Mouse (Mus musculus) heart, postnatal 4 days (tissue): ENCODE data around the gene 4921511M17Rik. TPM values are rescaled to one million over a fixed set of nuclear protein-coding genes. Genes with fewer than 3 reads are reported as not detected.
"Not testable (repeated sequence)": the region's sequence is repeated elsewhere in the genome, so short reads cannot be mapped to it uniquely, and the experiment has no call there.

Experiments used
- DNase-seq: peaks from one replicate; pipeline ENCODE4 v3.0.0; 2021
- total RNA-seq, 2 experiments: library from RNA; stranded (reverse); gene quantifications; 2 replicates each; pipeline ENCODE4 v1.2.3; 2021

4921511M17Rik gene
- total RNA-seq = not detected

DNA sequence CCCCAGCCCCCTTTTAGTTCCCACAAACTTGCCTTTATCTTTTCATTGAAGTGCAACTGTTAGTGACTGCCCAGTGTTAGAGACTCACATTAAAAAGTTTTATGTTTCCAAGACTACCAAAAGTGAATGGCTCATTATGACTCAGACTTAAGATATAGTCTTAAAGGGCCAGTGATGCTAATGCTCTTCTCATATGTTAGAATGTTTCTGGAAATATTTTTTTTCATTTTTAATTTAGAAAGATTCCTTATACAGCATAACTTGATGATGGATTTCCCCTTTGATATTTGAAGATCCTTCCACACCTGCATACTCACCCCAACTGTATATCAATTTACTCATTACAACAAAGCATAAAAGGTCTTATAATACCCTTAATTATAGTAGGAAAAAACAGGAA is at the start of gene 4921511M17Rik:
Gene 4921511M17Rik, minus strand, starts transcription at position 101 of the 400 bp plus-strand sequence.
- not testable (repeated sequence) for DNase-seq

DNA sequence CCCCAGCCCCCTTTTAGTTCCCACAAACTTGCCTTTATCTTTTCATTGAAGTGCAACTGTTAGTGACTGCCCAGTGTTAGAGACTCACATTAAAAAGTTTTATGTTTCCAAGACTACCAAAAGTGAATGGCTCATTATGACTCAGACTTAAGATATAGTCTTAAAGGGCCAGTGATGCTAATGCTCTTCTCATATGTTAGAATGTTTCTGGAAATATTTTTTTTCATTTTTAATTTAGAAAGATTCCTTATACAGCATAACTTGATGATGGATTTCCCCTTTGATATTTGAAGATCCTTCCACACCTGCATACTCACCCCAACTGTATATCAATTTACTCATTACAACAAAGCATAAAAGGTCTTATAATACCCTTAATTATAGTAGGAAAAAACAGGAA is 21.3 kb upstream of the 4921511M17Rik start, which contains the start of gene Gm10057:
Gene Gm10057, minus strand, starts transcription at position 101 of the 400 bp plus-strand sequence.
- DNase-seq = not testable (repeated sequence)

DNA sequence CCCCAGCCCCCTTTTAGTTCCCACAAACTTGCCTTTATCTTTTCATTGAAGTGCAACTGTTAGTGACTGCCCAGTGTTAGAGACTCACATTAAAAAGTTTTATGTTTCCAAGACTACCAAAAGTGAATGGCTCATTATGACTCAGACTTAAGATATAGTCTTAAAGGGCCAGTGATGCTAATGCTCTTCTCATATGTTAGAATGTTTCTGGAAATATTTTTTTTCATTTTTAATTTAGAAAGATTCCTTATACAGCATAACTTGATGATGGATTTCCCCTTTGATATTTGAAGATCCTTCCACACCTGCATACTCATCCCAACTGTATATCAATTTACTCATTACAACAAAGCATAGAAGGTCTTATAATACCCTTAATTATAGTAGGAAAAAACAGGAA is 21.1 kb downstream of the 4921511M17Rik start, which contains the start of gene Samt1:
Gene Samt1, minus strand, starts transcription at position 101 of the 400 bp plus-strand sequence.
- DNase-seq = not testable (repeated sequence)

DNA sequence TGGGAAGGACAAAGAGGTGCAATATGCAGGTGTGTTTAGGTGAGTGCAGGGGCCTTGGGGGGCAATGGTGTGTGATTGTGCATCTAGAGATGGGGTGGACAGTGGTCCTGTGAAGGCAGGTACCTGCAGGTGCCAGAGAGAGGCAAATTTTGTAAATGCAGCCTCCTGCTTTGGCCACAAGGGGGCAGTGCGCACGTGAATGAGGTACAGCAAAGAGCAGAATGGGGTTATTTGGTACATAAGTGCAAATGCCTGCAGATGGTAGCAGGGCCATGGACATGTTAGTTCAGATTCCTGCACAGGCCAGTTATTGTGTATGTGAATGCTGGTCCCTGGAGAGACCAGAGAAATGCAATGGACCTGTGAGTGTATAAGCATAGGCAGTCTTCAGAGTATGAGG is 56.7 kb downstream of the 4921511M17Rik start:
- not testable (repeated sequence) for DNase-seq

DNA sequence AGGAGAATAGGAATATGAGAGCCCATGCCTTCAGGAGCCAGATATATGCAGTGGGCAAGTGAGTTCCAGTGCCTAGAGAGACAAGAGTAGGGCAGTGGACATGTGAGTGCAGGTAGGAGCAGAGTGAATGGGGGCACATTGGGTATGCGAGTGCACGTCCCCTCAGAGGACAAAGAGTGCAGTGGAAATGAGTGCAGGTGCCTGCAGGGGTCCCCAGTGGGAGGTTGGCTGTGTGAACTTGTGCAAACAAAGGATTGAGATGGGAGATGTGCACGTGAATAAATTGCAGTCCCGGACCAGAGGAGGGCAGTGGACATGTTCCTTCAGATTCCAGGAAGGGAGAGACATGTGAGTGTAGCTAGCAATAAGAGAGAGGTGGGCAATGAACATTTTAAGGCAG is 57.2 kb downstream of the 4921511M17Rik start:
- not testable (repeated sequence) for DNase-seq

DNA sequence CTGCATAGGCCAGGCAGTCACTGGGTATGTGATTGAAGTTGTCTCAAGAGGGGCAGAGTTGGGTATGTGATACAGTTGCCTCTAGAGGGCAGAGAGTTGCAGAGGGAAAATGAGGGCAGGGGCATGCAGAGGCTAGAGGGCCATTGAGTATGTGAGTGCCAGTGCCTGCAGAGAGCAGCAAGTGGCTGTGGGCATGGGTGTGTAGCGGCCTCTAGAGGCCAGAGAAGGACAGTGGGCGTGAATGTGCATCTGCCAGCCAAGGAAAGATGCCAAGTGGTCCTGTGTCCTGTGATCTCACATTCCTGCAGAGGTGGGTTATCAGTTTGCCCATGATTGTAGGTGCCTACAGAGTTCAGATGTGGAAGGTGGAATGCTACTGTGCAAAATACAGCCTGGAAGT is 59.2 kb downstream of the 4921511M17Rik start:
- no peak for DNase-seq

Other genes starting within 250 kb of the 4921511M17Rik start
- gene Spin2c, start 201.6 kb downstream of the 4921511M17Rik start, total RNA-seq = 1 to 10 TPM in 1 of 2 experiments, under 1 TPM in 1; 0.81 to 2.0 TPM
- gene Samt1, start 21.2 kb downstream of the 4921511M17Rik start, total RNA-seq = not detected
- gene Gm10057, start 21.2 kb upstream of the 4921511M17Rik start, total RNA-seq = not detected
- not detected for gene Gm15140, start 86.9 kb upstream of the 4921511M17Rik start, total RNA-seq